Mouse (Mus musculus) heart, embryonic 12.5 days (tissue): Measurements from ENCODE around the gene Soat2. TPM values are rescaled to one million over a fixed set of nuclear protein-coding genes. Genes with fewer than 3 reads are reported as not detected.
A peak's percentile ranks its signal among the peaks of the same experiment; 100 is the strongest.

Experiments
- ATAC-seq: fragments of 200-750 bp; cut with Nextera tagmentation; 2 replicates; pipeline ENCODE4 v1.8.0; 2017; ENCODE audit warnings: moderate TSS enrichment, moderate library complexity; ENCODE audit not compliant: insufficient number of reproducible peaks, low FRiP score
- H3K27ac ChIP-seq: fragments of 300-500 bp; sonication (generic); 2 replicates; pipeline ENCODE4 v1.5.1; 2016; ENCODE audit warnings: mild to moderate bottlenecking, moderate library complexity; ENCODE audit not compliant: poor library complexity, severe bottlenecking
- H3K27me3 ChIP-seq: fragments of 300-500 bp; sonication (generic); replicated peaks from 2 replicates; pipeline ENCODE4 v1.6.1; 2016; ENCODE audit warnings: mild to moderate bottlenecking, moderate library complexity
- H3K36me3 ChIP-seq: fragments of 300-500 bp; sonication (generic); 2 replicates; pipeline ENCODE4 v1.6.1; 2016; ENCODE audit warnings: mild to moderate bottlenecking, moderate library complexity
- H3K4me1 ChIP-seq: fragments of 300-500 bp; sonication (generic); replicated peaks from 2 replicates; pipeline ENCODE4 v1.6.1; 2016; ENCODE audit warnings: mild to moderate bottlenecking
- H3K4me2 ChIP-seq: fragments of 300-500 bp; sonication (generic); 2 replicates; pipeline ENCODE4 v1.6.1; 2016; ENCODE audit warnings: mild to moderate bottlenecking, moderate library complexity
- H3K4me3 ChIP-seq: fragments of 300-500 bp; sonication (generic); 2 replicates; pipeline ENCODE4 v1.5.1; 2016; ENCODE audit warnings: mild to moderate bottlenecking
- H3K9ac ChIP-seq: fragments of 300-500 bp; sonication (generic); 2 replicates; pipeline ENCODE4 v1.6.1; 2016; ENCODE audit warnings: mild to moderate bottlenecking, moderate library complexity
- H3K9me3 ChIP-seq: fragments of 300-500 bp; sonication (generic); replicated peaks from 2 replicates; pipeline ENCODE4 v1.6.1; 2016; ENCODE audit warnings: mild to moderate bottlenecking, moderate library complexity
- WGBS: fragments of 180-500 bp; shearing (Covaris S2); methylation state at CpG from one replicate; pipeline ENCODE4 v1.1.7; 2016; 5-methylcytosine and 5-hydroxymethylcytosine counted together
- polyA plus RNA-seq: library from polyadenylated mRNA; unstranded; fragments of >200 nt; fragmentation: Nextera tagmentation; extraction: Ambion mirVana; gene quantifications from 2 replicates; pipeline ENCODE4 v1.2.1, GENCODE M21; 2016

Gene Soat2
- polyA plus RNA-seq, 1 experiment from 2014 or later, result 1.2 TPM

DNA sequence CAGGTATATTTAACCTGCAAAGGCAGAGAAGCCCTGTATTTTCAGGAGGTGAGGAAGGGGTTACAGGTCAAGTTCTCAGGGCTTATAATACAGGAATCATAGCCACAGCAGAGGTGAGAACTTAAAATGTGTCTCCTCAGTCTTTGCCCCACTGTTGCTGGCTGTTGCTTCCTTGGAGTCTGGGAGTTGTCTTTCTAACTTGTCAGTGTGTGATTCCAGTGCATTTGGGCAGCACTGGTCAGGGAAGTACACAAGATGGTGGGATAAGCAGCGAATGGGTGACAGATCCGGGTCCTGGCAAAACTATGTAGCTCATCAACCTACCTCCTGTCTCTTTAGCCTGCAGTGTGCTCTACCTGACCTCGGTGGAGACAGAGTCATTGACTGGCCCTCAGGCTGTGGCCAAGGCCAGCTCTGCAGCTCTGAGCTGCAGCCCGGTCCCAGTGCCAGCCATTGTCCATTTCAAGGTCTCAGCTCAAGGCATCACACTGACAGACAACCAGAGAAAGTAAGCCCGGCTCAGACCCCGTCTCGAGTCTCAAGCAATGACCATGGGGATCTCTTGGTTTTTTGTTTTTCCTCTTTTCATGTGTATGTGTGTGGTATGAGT, 35.6 kb upstream of the Soat2 start:
- Histone ChIP-seq H3K9me3 (no peaks in the 10 kb centered on the region), H3K27me3 (0 out of 2 replicates have a peak, but pooled peaks cover 4% of the 10 kb centered on the region), H3K27ac (no peak overlapping the region), H3K36me3 (peaks cover 100% of the 10 kb centered on the region), H3K4me2 (no peak overlapping the region), H3K4me1 (peaks cover 16% of the 10 kb centered on the region), H3K9ac (no peak overlapping the region), H3K4me3 (no peak overlapping the region)
- ATAC-seq, result no peak
- WGBS, result 81% methylated on average over 7 of the region's 7 CpGs

DNA sequence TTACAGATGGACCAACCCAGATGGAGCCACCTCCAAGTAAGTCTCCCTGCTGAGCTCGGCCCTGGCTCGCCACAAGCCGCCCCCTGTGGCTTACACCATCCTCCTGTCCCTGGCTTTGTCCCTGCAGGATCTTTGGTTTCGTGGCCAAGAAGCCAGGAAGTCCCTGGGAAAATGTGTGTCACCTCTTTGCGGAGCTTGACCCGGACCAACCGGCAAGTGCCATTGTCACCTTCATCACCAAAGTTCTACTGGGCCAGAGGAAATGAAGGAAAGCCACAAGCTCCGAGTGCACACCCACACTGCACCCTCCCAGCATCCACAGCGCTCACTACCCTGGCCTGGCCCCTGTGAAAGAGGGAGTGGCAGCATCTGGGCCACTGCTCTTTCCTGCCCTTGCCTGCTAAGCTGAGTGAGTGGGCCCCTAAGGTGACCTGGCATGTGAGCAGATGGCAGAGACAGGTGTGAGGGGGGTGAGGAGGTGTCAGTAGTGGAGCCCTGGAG, 34.5 kb upstream of the Soat2 start:
- no peak for ATAC-seq
- 68% methylated on average over 9 of the region's 9 CpGs for WGBS

DNA sequence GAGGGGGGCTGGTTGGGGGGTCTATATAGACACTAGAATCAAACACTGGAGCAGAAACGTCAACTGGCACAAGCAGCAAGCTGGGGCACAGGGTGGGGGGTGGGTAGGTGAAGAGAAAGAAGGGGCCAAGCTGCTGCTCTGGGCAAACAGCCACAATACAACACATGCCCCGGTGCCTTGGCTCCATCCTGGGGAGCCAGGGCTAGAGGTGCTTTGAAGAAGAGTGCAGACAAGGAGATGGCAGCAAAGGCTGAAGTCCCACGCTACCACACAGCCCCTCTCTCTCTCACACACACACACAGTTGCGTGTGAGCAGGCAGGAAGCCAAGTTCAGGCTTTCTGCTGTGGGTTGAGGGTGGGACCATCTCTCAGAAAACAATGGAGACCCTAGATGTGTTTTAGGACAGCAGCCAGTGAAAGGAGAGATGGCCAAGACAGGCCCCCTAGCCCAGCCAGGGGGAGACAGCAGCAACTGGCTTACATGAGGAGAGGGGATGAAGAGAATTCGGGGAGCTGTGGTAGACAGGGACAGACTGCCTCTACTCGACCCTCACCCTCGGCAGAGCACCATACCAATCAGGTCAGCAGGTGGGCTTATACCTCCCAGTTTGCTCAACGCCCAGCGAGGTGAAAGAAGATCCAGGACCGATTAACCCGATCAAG, 33.4 kb upstream of the Soat2 start:
- Histone ChIP-seq H3K4me2 (no peak overlapping the region), H3K27ac (no peak overlapping the region), H3K9ac (no peak overlapping the region), H3K4me1 (peaks cover 13% of the 10 kb centered on the region), H3K27me3 (0 out of 2 replicates have a peak, but pooled peaks cover under 1% of the 10 kb centered on the region), H3K9me3 (no peaks in the 10 kb centered on the region), H3K36me3 (peaks cover 94% of the 10 kb centered on the region), H3K4me3 (no peak overlapping the region)
- WGBS, result 71% methylated on average over 11 of the region's 11 CpGs
- ATAC-seq, result no peak

More for the DNA sequence above, 34.5 kb upstream of the Soat2 start:
- Histone ChIP-seq H3K4me2 (no peak overlapping the region), H3K36me3 (peaks cover 95% of the 10 kb centered on the region), H3K27me3 (0 out of 2 replicates have a peak, but pooled peaks cover 4% of the 10 kb centered on the region), H3K4me1 (peaks cover 13% of the 10 kb centered on the region), H3K27ac (no peak overlapping the region), H3K9ac (no peak overlapping the region), H3K4me3 (no peak overlapping the region), H3K9me3 (no peaks in the 10 kb centered on the region)

DNA sequence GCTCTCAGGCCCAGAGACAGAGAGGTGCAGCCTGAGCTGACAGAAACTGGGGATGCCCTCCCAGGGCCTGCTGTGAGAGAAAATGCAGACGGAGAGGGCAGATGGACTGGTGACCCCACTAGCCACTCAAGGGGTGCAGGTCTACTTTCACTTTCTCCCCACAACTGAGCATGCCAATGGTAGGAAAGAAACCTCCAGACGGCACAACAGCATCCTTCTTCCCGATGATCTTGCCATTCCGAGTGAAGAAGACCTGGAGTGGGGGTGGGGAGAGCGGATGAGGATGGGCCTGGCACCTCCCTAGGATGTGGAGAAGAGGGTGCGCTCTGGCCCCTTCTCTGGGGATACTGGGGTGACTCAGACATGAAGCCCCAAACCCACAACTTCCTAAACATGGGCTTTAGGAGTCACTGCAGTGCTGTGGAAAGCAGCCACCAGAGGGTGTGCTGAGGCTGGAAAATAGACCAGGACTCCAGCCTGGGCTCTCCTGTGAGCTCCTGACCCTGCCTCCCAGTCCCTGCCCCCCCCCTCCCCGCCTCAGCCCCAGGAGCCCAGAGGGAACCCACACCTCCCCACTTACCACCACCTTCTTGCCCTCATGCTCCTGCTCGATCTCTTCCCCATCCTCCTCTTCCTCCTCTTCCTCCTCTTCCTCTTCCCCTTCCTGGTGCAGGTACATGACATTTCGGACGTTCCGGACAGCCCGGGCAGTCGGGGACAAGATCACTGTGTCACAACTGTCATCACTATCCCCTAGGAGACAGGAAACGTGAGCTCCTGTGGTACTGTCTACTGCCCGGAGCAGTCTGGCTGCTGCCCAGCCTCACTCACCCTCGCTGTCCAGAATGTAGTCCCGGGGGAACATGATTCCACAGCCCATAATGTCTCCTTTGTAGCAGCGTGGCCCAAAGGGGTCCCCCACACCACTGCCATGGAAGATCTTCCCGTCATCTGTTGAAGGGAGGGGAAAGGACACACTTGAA, 32.6 kb upstream of the Soat2 start:
- peaks cover 91% of the 10 kb centered on the region for H3K36me3 ChIP-seq

DNA sequence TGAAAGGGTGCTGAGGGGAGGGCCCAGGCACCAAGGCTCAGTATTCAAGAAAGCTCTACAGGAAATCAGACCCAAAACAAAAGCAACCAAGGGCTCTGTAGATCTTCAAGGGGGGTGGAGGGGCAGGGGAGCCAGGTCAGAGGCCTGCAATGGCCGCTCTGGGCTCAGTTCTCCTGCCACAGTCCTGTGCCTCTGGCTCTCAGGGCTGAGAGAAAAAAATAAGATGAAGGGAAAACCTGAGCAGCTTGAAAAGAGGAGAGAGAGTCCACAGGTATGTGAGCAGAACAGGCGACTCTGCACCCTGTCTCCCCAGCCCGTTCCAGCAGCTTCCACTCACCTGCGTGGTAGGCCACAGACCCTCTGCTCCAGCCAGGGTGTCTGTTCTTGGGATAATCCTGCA, 31.7 kb upstream of the Soat2 start:
- Histone ChIP-seq H3K27me3 (no peaks in the 10 kb centered on the region), H3K4me1 (peaks cover 13% of the 10 kb centered on the region), H3K4me2 (no peak overlapping the region), H3K36me3 (peaks cover 88% of the 10 kb centered on the region), H3K27ac (no peak overlapping the region), H3K9me3 (no peaks in the 10 kb centered on the region), H3K4me3 (no peak overlapping the region), H3K9ac (no peak overlapping the region)
- WGBS, result 81% methylated on average over 4 of the region's 4 CpGs
- ATAC-seq, result no peak

More for the DNA sequence above, 32.6 kb upstream of the Soat2 start:
- Histone ChIP-seq H3K9ac (no peak overlapping the region), H3K27ac (no peak overlapping the region), H3K4me3 (no peak overlapping the region), H3K4me2 (no peak overlapping the region), H3K27me3 (no peaks in the 10 kb centered on the region), H3K9me3 (no peaks in the 10 kb centered on the region), H3K4me1 (peaks cover 13% of the 10 kb centered on the region)
- WGBS, result 71% methylated on average over 19 of the region's 19 CpGs
- ATAC-seq, result no peak

DNA sequence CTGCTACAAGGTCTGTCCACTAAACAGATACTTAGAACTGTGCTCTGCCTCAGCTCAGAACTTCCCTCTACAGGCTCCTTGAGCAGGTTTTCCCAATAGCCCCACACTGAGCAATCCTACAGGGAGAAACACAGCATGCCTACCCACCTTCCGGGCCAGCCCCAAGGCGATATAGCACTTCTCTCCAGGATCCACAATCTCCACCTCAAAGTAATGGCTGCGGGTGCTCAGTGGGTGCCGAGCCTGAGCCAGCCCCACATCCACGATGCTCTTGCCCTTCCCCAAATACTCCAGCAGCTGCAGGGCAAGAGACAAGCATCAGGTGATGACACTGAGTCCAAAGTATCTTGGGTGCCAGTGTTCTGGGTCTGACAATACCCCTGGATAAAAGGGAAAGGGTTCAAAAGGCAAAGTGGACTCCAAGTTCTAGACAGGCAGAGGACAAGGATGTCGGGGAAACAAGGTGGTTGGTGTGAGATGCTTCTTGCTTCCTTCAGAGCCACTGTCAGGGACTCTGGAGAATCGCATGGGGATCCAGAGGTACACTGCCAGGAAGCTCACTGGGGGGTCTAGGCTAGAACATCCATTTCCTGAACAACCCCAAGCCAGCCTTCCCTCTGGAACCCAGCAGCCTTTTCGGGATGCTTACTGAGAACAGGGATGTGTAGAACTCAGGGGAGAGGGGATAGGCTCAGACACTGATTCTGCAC, 31.1 kb upstream of the Soat2 start:
- Histone ChIP-seq H3K9ac (peak overlapping the region; percentile 22; the same call in 1 of the 2 replicates), H3K4me1 (peaks cover 13% of the 10 kb centered on the region), H3K4me2 (no peak overlapping the region), H3K27ac (no peak overlapping the region), H3K27me3 (no peaks in the 10 kb centered on the region), H3K36me3 (peaks cover 82% of the 10 kb centered on the region), H3K4me3 (no peak overlapping the region), H3K9me3 (no peaks in the 10 kb centered on the region)
- WGBS, result 67% methylated on average over 8 of the region's 8 CpGs
- no peak for ATAC-seq

DNA sequence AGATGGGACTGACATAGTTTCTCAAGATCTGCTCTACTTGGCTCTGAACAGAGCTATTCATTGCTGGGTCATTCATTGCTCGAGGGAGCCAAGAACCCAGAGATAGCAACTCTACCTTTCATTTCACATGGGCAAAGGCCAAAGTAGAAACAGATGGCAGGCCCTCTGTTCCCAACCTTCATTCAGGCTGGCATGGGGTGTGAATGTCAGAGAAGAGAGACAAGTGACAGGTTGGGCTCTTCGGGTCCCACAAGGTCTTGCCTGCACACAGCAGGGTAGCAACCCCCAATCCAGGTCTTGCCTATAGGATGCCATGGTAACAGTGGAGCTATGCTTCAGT, 30.5 kb upstream of the Soat2 start:
- peaks cover 13% of the 10 kb centered on the region for H3K4me1 ChIP-seq
- H3K9me3 ChIP-seq, result no peaks in the 10 kb centered on the region
- no peaks in the 10 kb centered on the region for H3K27me3 ChIP-seq
- 76% methylated on average over 2 of the region's 2 CpGs for WGBS
- H3K4me3 ChIP-seq, result no peak overlapping the region
- peak overlapping the region; percentile 22; the same call in 1 of the 2 replicates for H3K9ac ChIP-seq
- H3K36me3 ChIP-seq, result peaks cover 82% of the 10 kb centered on the region
- H3K27ac ChIP-seq, result no peak overlapping the region
- H3K4me2 ChIP-seq, result no peak overlapping the region
- no peak for ATAC-seq

DNA sequence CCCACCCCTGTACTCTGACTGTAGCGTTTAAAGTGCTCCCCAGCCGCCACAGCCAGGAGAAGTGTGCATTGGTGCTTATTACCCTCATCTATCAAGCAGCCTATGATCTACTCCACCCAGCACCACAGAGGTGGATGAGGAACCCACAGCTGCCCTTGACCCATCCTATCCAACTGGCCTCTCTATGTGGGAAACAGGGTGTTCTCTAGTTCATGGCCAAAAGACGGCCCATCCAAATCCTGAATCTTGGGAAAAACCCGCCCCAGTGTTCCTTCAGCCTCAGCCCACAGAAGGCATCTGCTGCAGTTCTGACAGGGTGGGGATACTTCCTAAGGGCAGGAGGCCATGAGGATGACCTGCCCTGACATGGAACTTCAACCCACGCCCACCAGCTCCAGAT, 29.8 kb upstream of the Soat2 start:
- no peaks in the 10 kb centered on the region for H3K27me3 ChIP-seq
- no peak for ATAC-seq
- WGBS, result 73% methylated on average over 5 of the region's 5 CpGs
- H3K4me2 ChIP-seq, result no peak overlapping the region
- no peak overlapping the region for H3K27ac ChIP-seq
- H3K36me3 ChIP-seq, result peaks cover 81% of the 10 kb centered on the region
- H3K4me1 ChIP-seq, result peaks cover 13% of the 10 kb centered on the region
- no peaks in the 10 kb centered on the region for H3K9me3 ChIP-seq
- H3K9ac ChIP-seq, result no peak overlapping the region
- H3K4me3 ChIP-seq, result no peak overlapping the region

DNA sequence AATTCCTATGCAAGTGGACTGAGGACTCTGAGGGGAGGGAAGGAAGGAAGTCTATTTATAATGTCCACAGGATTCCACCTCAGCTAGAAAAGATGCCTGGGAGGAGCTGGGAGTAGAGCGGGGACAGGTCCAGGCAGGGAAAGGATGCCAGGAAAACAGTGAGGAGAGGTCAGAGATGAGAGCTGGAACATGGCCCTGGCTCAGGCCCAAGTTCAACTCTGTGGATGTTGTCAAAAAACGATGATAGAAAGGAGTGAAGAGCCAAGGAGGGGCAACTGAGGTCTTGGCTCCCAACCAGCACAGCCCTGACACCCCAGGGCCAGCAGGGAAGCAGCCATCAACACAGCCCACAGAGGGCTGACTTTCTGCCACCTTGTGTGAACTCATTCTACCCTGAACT, 24.0 kb upstream of the Soat2 start:
- no peaks in the 10 kb centered on the region for H3K27me3 ChIP-seq
- peaks cover 77% of the 10 kb centered on the region for H3K36me3 ChIP-seq
- ATAC-seq, result peak; percentile 72
- no peaks in the 10 kb centered on the region for H3K9me3 ChIP-seq
- H3K27ac ChIP-seq, result peak overlapping the region; percentile 65
- H3K4me3 ChIP-seq, result no peak overlapping the region
- 35% methylated on average over 2 of the region's 2 CpGs for WGBS
- no peak overlapping the region for H3K9ac ChIP-seq
- H3K4me1 ChIP-seq, result peaks cover 16% of the 10 kb centered on the region
- H3K4me2 ChIP-seq, result no peak overlapping the region

DNA sequence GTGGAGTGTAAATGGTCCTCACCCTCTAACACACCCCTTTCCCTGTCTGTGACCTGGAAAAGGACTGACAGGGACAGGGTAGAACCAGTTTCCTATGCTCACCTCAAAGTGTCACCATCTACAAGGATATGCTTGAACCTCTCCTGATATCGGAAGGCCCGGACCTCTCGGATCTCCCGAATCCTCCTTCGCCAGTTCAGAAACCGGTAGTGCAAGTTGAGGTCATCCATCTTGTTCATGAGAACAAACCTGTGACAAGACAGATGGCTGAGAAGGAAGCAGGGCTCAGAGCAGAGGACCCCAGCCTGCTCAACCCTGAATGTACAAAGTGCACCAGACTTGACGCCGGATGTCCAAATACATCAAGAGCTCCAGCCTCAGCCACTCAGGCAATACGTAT, 17.0 kb upstream of the Soat2 start:
- Histone ChIP-seq H3K27me3 (no peaks in the 10 kb centered on the region), H3K36me3 (peaks cover 53% of the 10 kb centered on the region), H3K4me1 (peaks cover 15% of the 10 kb centered on the region), H3K27ac (no peak overlapping the region), H3K9ac (no peak overlapping the region), H3K9me3 (no peaks in the 10 kb centered on the region), H3K4me2 (no peak overlapping the region), H3K4me3 (no peak overlapping the region)
- 89% methylated on average over 9 of the region's 9 CpGs for WGBS
- ATAC-seq, result no peak
